Mouse (Mus musculus): ENCODE results near the gene Gpatch8.
A peak's percentile ranks its signal among the peaks of the same experiment; 100 is the strongest.

Gene Gpatch8

DNA sequence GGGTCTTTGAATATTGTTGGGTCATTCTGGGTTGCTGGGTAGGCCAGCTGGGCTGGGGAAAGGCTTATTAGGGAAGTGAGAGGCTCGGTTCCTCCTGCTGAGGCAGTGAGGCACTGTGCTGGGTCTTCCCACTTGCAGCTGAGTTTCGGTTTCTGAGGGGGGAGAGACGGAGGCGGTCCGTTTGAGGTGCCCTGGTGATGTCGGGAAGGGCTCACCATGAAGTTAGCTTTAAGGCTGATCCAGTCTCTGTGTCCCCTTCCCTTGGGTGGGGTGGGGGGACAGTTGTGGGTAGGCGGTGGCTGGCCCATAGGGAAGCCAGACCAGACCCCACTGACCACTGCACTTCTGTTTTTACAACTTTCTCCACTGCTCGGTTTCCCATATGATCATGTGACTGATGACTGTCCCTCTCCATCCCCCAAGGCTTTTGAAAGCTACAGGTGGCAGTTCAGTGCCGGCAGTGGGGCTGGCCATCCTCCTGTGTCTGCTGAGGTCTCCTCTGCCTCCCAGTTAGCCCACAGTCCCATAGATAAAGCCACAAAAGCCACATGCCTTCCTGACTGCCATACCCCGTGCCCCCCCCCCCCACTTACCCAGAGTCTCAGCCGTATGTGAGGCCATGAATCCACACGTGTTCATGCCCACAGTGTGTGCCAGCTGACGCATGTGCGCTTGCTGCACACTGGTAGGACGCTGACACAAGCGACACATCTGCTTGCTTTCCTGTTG lies 123.9 kb downstream of the Gpatch8 start:
- DNase-seq = no peak

DNA sequence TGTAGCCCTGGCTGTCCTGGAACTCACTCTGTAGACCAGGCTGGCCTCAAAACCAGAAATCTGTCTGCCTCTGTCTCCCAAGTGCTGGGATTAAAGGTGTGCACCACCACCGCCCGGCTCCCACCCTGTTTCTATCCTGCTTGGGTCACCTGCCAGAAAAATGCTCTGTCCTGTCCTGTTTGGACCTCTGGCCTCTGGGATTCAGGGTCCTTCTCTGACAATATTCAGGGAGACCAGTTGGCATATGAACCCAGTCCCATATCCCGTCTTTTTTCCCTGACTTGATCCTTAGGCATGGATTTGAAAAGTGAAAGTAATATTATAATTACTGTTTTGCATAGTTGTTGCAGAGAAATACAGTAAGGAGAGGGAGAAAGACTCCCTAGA lies 124.5 kb downstream of the Gpatch8 start:
- DNase-seq = no peak

DNA sequence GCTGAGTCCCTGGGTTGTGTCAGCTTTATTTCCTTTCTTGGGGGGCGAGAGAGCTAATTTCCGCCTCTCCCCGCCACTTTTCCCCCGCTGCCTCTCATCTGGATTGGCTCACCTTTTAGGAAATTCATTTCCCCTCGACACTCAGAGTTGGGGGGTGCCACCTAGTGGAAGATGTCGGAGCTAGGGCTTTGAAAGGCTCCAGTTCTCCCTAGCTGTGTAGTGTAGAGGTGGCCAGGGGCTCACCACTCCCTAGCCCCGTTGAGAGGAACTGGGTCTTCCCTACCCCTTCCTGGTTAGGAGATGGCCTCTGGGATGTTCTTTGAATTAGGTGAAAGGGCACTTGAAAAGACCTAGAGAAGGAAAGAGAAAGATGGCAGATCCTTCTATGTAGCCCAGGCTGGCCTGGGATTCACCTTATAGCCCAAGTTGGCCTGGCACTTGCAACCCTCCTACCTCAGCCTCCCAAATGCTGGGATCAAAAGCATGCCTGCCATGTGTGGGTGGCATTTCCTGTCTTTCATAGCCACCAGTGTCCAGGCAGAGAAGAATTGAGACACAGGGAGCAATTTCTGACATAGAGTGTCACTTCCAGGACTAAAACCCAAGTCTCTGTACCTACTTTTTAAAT lies 125.1 kb downstream of the Gpatch8 start:
- peak; percentile 77 for DNase-seq

DNA sequence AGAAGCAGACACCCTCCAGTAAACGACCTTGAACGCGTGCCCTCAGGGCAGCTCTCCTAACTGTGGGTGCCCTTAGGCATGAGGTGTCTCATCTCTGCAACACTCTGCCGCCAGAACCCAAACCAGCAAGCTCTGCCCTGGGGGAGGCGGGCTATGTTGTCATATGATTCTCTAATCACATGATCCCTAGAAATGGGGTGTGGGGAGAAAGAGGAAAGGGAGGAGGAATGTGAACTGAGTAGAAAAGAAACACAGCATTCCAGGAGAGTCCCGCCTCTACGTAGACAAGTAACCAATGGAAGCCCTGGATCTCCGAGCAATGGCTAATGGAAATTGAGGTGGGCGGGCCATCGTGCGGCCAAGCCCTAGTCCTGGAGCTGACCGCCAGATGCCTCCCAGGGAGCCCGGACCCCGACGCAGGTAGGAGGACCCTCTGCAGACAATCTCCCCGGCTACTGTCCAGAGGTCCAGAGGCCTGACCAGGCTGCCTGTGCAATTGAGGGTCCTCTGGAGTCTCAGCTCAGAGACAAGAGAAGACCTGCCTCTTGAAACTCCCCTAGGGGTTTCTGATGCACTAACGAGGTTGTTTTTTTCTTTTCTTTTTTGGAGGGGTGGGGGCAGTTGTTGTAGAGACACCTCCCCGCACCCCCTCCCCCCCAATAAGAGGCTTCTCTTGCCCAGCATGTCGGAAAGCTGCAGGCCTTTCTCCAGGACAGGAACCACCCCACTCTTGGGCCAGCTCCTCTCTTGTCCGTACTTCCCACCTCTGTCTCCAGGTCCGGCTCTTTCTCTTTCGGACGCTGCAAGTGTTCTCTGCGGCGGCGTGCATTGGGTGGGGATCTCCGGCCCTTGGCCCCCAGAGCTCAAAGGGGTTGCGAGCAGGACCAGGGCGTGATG lies 125.8 kb downstream of the Gpatch8 start, which contains the start of gene Grn:
TSS of gene Grn (plus strand) at position 195 of the 897 bp plus-strand sequence.
- DNase-seq = peak; percentile 97

DNA sequence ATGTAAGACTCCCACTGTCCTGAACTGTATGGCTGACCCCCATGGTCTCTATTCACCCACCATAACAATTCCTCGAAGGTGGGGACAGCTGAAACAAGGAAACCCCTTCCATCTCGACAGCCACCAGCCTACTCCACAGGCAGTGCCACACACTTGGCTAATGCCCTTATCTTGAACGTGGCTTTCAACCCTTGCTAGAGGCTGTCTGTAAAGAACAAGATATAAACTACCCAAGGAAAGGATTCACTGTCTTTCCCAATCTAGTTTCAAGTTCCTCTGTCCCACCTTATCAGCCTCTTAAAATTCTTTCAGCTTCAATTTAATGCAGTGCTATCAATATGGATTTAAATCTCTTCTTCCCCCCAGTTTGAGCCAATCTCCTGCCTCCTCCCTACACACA lies 126.6 kb downstream of the Gpatch8 start:
- no peak for DNase-seq

DNA sequence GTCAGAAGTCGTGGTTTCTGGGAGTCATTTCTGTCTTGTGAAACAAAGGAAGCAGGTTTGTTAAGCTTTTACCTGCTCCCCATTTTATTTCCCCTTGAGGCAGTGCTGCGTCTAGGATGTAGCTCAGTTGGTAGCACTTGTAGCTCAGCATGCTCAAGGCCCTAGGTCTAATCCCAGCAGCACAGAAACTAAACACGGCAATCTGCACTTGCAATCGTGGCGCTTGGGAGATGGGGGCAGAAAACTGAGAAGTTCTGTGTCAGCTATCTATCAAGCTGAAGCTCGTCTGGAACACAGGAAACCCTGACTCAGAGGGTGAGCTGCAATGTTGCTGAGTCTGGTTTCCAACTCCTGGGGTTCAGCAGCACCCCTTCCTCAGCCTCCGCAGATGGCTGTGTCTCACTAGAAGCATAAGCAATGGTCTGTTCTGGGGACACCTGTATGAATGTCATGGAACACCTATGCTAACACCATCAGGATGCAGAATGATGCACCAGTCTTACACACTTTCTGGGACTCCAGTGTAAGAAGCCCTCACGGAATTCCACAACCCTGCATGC lies 127.1 kb downstream of the Gpatch8 start:
- DNase-seq = no peak

Measured in kidney, adult 11 months (tissue).